Mouse (Mus musculus) midbrain, postnatal 0 days (tissue): ENCODE data around the gene Gm12184. TPM values are rescaled to one million over a fixed set of nuclear protein-coding genes. Genes with fewer than 3 reads are reported as not detected.

ENCODE experiments used
- ATAC-seq: fragments of 200-750 bp; cut with Nextera tagmentation; 2 replicates; pipeline ENCODE4 v1.8.0; 2017; ENCODE audit warnings: moderate number of reproducible peaks, mild to moderate bottlenecking, moderate TSS enrichment, moderate library complexity; ENCODE audit not compliant: low FRiP score
- DNase-seq: peaks from one replicate; pipeline ENCODE4 v3.0.0-alpha.2; 2015; ENCODE audit warnings: low spot score
- H3K27ac ChIP-seq: fragments of 300-500 bp; sonication (generic); 2 replicates; pipeline ENCODE4 v1.5.1; 2014; ENCODE audit warnings: low read depth, mild to moderate bottlenecking, low read length, mixed read lengths
- H3K27me3 ChIP-seq: fragments of 300-500 bp; sonication (generic); 2 replicates; pipeline ENCODE4 v1.6.1; 2014; ENCODE audit warnings: low read length, control low read depth, mixed read lengths; ENCODE audit not compliant: insufficient read depth
- H3K36me3 ChIP-seq: fragments of 300-500 bp; sonication (generic); 2 replicates; pipeline ENCODE4 v1.6.1; 2014; ENCODE audit warnings: low read length, control low read depth, mixed read lengths; ENCODE audit not compliant: insufficient read depth
- H3K4me1 ChIP-seq: fragments of 300-500 bp; sonication (generic); 2 replicates; pipeline ENCODE4 v1.6.1; 2014; ENCODE audit warnings: mild to moderate bottlenecking, control low read depth, antibody characterized with exemption, low read length, mixed read lengths; ENCODE audit not compliant: insufficient read depth
- H3K4me2 ChIP-seq: fragments of 300-500 bp; sonication (generic); 2 replicates; pipeline ENCODE4 v1.6.1; 2014; ENCODE audit warnings: low read depth, mild to moderate bottlenecking, low read length, mixed read lengths; ENCODE audit not compliant: poor library complexity, severe bottlenecking
- H3K4me3 ChIP-seq: fragments of 300-500 bp; sonication (generic); 2 replicates; pipeline ENCODE4 v1.5.1; 2014; ENCODE audit warnings: low read depth, mild to moderate bottlenecking, low read length, moderate library complexity
- H3K9ac ChIP-seq: fragments of 300-500 bp; sonication (generic); replicated peaks from 2 replicates; pipeline ENCODE4 v1.6.1; 2014; ENCODE audit warnings: mild to moderate bottlenecking, low read length, moderate library complexity, mixed read lengths; ENCODE audit not compliant: poor library complexity, severe bottlenecking
- H3K9me3 ChIP-seq: fragments of 300-500 bp; sonication (generic); 2 replicates; pipeline ENCODE4 v1.6.1; 2016; ENCODE audit warnings: low read length, control low read depth
- CTCF ChIP-seq: IDR thresholded peaks from 2 replicates; pipeline ENCODE4 v1.5.1; 2016; ENCODE audit warnings: antibody characterized with exemption, mild to moderate bottlenecking
- WGBS: fragments of 180-500 bp; shearing (Covaris S2); extraction: QIAGEN DNeasy Blood & Tissue Kit; methylation state at CpG from one replicate; pipeline ENCODE4 v1.1.7; 2014; 5-methylcytosine and 5-hydroxymethylcytosine counted together
- polyA plus RNA-seq: library from polyadenylated mRNA; unstranded; fragments of >200 nt; fragmentation: Nextera tagmentation; extraction: Ambion mirVana; gene quantifications from 2 replicates; pipeline ENCODE4 v1.2.1, GENCODE M21; 2015
- total RNA-seq: library from RNA; depleted of rRNA; stranded (reverse); fragments of >200 nt; gene quantifications from 2 replicates; pipeline ENCODE4 v1.2.3, GENCODE M21; 2014

Gm12184 gene
- total and polyA plus RNA-seq, 2 experiments from 2014 or later, result 2.4 to 8.2 TPM

DNA sequence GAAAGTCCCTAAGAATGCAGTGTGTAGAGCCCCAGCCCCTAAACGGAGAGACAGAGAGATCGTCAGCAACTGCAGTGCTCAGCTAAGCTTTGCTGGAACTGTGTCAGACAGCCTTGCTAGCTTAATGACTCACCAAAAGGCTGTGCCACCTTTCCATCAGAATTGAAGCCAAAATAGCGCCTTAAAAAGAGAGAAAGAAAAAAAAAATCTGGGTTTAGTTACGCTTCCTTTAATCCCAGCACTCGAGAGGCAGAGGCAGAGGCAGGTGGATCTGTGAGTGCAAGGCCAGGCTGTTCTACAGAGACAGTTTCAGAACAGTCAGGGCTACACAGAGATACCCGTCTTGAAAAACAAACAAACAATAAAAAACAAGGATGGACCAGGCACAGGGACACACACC is 17.9 kb upstream of the Gm12184 start:
- Histone ChIP-seq H3K27me3 (no peaks in the 10 kb centered on the region), H3K9ac (no peak overlapping the region), H3K27ac (no peak overlapping the region), H3K4me2 (no peak overlapping the region), H3K9me3 (no peaks in the 10 kb centered on the region), H3K4me1 (no peaks in the 10 kb centered on the region), H3K4me3 (no peak overlapping the region), H3K36me3 (no peaks in the 10 kb centered on the region)
- TF ChIP-seq CTCF, result no peak
- WGBS, result 32% methylated on average over 6 of the region's 6 CpGs
- no peak for DNase-seq
- ATAC-seq, result no peak

DNA sequence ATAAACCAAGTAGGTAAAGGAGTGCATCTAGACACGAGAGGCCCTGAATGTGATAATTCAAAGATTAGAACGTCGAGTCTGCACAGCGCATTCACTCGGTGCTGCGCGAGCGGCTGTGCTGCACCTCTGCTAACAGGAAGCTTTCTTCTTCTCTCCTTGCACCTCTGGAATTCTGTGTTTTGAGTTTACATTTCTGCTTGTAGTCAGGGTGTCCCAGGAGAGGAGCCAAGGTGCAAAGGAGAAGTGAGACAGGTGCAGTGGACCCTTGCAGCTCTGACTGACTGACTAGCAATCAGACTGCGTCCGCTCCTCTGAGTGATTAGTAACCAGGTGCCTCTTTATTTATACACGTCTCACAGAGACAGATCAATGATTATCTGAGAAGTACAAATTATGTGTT is 16.7 kb upstream of the Gm12184 start:
- no peak overlapping the region for H3K4me2 ChIP-seq

DNA sequence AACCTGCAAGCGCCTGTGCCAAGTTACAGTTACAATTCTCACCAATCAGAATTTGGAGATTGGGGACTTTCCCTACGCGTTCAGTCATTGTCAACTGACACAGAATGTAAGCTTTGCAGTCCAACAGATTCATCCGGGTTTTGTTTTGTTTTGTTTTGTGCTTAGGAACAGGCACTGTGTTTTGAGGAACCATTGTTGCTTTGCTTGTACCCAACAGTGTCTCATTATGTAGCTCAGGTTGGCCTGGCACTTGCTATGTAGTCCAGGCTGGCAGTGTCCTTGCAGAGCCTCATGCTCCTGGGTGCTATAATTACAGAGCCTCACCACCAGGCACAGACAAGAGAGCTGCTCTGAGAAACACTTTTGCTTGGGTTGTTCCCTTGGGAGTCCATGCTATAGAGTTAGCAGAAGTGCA is 15.9 kb upstream of the Gm12184 start:
- Histone ChIP-seq H3K4me1 (no peaks in the 10 kb centered on the region), H3K27me3 (no peaks in the 10 kb centered on the region), H3K36me3 (no peaks in the 10 kb centered on the region), H3K9ac (no peak overlapping the region), H3K4me2 (no peak overlapping the region), H3K4me3 (no peak overlapping the region), H3K9me3 (no peaks in the 10 kb centered on the region), H3K27ac (no peak overlapping the region)
- 85% methylated on average over 4 of the region's 4 CpGs for WGBS
- ATAC-seq (no peak), DNase-seq (no peak)
- no peak for TF ChIP-seq CTCF

More for the DNA sequence above, 16.7 kb upstream of the Gm12184 start:
- no peak for DNase-seq
- H3K27ac ChIP-seq, result no peak overlapping the region
- ATAC-seq, result no peak
- H3K9me3 ChIP-seq, result no peaks in the 10 kb centered on the region
- 86% methylated on average over 11 of the region's 11 CpGs for WGBS
- no peak for TF ChIP-seq CTCF
- no peaks in the 10 kb centered on the region for H3K4me1 ChIP-seq
- no peak overlapping the region for H3K4me3 ChIP-seq
- no peaks in the 10 kb centered on the region for H3K36me3 ChIP-seq
- no peak overlapping the region for H3K9ac ChIP-seq
- H3K27me3 ChIP-seq, result no peaks in the 10 kb centered on the region

DNA sequence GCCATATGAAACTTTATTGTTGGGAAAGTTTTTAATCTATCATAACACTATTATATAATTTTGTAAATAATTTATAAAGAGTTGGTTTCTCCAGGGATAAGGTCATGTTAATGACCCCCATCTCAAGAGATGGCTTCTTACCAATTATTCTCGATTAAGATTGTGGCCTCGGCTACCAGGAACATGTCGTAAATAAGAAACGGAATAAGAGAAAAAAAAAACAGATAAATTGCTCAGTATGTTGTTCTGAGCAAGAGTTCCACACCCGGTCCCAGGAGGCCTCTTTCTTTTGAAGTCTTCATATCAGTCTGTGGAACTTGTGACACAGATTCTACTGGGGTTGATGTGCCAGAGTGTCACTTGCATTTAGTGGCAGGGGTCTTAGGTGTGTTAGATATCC is 14.8 kb upstream of the Gm12184 start:
- no peak overlapping the region for H3K4me3 ChIP-seq
- H3K4me2 ChIP-seq, result no peak overlapping the region
- H3K36me3 ChIP-seq, result no peaks in the 10 kb centered on the region
- no peaks in the 10 kb centered on the region for H3K9me3 ChIP-seq
- H3K4me1 ChIP-seq, result no peaks in the 10 kb centered on the region
- no peak overlapping the region for H3K9ac ChIP-seq
- ATAC-seq, result no peak
- no peaks in the 10 kb centered on the region for H3K27me3 ChIP-seq
- H3K27ac ChIP-seq, result no peak overlapping the region
- DNase-seq, result no peak
- 91% methylated on average over 5 of the region's 5 CpGs for WGBS
- no peak for TF ChIP-seq CTCF

DNA sequence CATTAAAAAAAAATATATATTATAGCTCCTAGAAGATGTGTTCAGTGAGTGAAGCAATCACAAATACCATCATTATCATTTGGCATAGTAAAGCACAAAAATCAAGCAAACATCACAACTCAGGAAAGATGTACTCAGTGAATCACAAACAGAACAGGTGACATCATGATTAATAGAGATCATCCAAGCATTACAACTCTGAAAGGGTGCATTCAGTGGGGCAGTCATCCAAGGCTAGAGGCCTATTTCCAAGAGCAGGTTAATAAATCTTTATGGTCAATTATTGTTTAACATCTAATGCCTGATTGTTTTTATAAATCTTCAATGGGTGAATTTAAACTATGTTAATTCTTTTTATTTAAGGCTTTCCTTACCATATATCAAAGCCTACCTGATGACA is 14.3 kb upstream of the Gm12184 start:
- no peak for ATAC-seq
- Histone ChIP-seq H3K9me3 (no peaks in the 10 kb centered on the region), H3K27ac (no peak overlapping the region), H3K9ac (no peak overlapping the region), H3K4me3 (no peak overlapping the region), H3K27me3 (no peaks in the 10 kb centered on the region), H3K4me1 (no peaks in the 10 kb centered on the region), H3K4me2 (no peak overlapping the region), H3K36me3 (no peaks in the 10 kb centered on the region)
- TF ChIP-seq CTCF, result no peak
- DNase-seq, result no peak

DNA sequence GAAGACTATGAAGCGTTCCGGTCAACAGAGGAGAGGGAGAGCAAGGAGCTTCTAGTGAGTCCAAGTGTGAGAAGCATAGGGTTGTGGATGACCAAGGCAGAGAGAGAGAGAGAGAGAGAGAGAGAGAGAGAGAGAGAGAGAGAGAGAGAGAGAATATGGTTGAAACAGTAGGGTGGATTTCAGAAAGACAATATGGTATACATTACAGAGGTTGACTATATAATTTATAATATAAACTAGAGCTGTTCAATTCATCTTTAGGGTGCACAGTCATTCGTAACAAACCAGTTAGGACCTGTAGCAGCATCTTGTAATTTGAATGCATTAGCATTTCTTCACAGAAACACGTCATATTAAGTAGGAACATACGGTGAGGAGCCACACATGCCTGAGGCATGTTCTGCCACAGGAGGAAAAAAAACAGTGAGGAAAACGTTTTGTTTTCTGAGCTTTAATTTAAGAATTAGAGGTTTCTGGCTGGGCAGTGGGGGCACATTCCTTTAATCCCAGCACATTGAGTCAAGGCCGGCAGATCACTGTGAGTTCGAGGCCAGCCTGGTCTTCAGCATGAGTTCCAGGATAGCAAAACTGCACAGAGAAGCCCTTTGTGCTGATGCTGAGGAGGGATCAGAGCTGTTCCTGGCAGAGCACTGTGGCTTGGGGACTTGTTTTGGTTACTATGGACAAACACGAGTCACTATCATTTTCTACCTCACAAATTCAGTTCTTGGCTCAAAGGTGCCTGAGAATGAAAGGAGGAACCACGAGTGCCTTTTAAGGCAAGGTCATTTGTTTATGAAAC is 12.6 kb upstream of the Gm12184 start:
- DNase-seq (no peak), ATAC-seq (no peak)
- Histone ChIP-seq H3K27ac (no peak overlapping the region), H3K9ac (no peak overlapping the region), H3K36me3 (no peaks in the 10 kb centered on the region), H3K9me3 (no peaks in the 10 kb centered on the region), H3K27me3 (no peaks in the 10 kb centered on the region), H3K4me2 (peak overlapping the region; percentile 85), H3K4me1 (no peaks in the 10 kb centered on the region), H3K4me3 (peak overlapping the region; percentile 86)
- no peak for TF ChIP-seq CTCF
- WGBS, result 67% methylated on average over 10 of the region's 10 CpGs
